15 mouse cellular contexts compared by ENCODE assay signal in genomic region chr10:120189782-120190181, GRCm38 (mm10). TPM values are rescaled to one million over a fixed set of nuclear protein-coding genes. Genes with fewer than 3 reads are reported as not detected.
DNase-seq lines count a peak whose midpoint lies in the region; ATAC-seq lines count a peak whose summit lies in the region.
"Had no signal": no experiment of that assay in that cellular context is flagged by ENCODE, and none has a peak within 500 bp of the region (broad histone marks: within the 10 kb centered on the region; RNA-seq: fewer than 3 reads in every experiment).

No protein-coding gene starts in this region.

- H3K4me3 ChIP-seq in embryonic facial prominence, embryonic 14.5 days (ENCODE audit: low read depth, low read length): no peak overlapping the region
- no peak overlapping the region for H3K4me3 ChIP-seq in embryonic facial prominence, embryonic 10.5 days
- H3K4me3 ChIP-seq in liver, embryonic 12.5 days: no peak overlapping the region
- peak overlapping the region; percentile 87 for H3K4me3 ChIP-seq in megakaryocyte, embryonic 14.5 days (replicated peaks)
- H3K4me3 ChIP-seq: forebrain, embryonic 13.5 days; limb, embryonic 15.5 days; midbrain, embryonic 12.5 days had no signal

- H3K27me3 ChIP-seq in embryonic facial prominence, embryonic 14.5 days (replicated peaks; ENCODE audit: control insufficient read depth, insufficient read depth, low read length): no peaks in the 10 kb centered on the region
- H3K27me3 ChIP-seq in embryonic facial prominence, embryonic 10.5 days (replicated peaks; ENCODE audit: low read depth, poor library complexity, severe bottlenecking): no peaks in the 10 kb centered on the region
- no peaks in the 10 kb centered on the region for H3K27me3 ChIP-seq in liver, embryonic 12.5 days (replicated peaks)
- no peaks in the 10 kb centered on the region for H3K27me3 ChIP-seq in megakaryocyte, embryonic 14.5 days (replicated peaks)
- H3K27me3 ChIP-seq: forebrain, embryonic 13.5 days; limb, embryonic 15.5 days; midbrain, embryonic 12.5 days had no signal

- H3K4me2 ChIP-seq in embryonic facial prominence, embryonic 14.5 days (ENCODE audit: low read depth, low read length): no peak overlapping the region
- 0 out of 2 replicates have a peak overlapping the region, but pooled peaks have one; percentile 1 for H3K4me2 ChIP-seq in liver, embryonic 12.5 days
- H3K4me2 ChIP-seq: forebrain, embryonic 13.5 days; limb, embryonic 15.5 days; midbrain, embryonic 12.5 days had no signal

- H3K9ac ChIP-seq in embryonic facial prominence, embryonic 14.5 days (ENCODE audit: low read depth, low read length): no peak overlapping the region
- no peak overlapping the region for H3K9ac ChIP-seq in liver, embryonic 12.5 days
- H3K9ac ChIP-seq: forebrain, embryonic 13.5 days; limb, embryonic 15.5 days; midbrain, embryonic 12.5 days had no signal

- H3K9me3 ChIP-seq in embryonic facial prominence, embryonic 14.5 days (ENCODE audit: control insufficient read depth, low read length): no peaks in the 10 kb centered on the region
- H3K9me3 ChIP-seq in embryonic facial prominence, embryonic 10.5 days: no peaks in the 10 kb centered on the region
- no peaks in the 10 kb centered on the region for H3K9me3 ChIP-seq in liver, embryonic 12.5 days (replicated peaks)
- H3K9me3 ChIP-seq in megakaryocyte, embryonic 14.5 days: no peaks in the 10 kb centered on the region
- H3K9me3 ChIP-seq: forebrain, embryonic 13.5 days; limb, embryonic 15.5 days; midbrain, embryonic 12.5 days had no signal

- WGBS in embryonic facial prominence, embryonic 14.5 days: 26% methylated on average over 6 of the region's 6 CpGs
- WGBS in embryonic facial prominence, embryonic 10.5 days: 36% methylated on average over 6 of the region's 6 CpGs
- WGBS in liver, embryonic 12.5 days (ENCODE audit: insufficient replicate concordance): 22% methylated on average over 6 of the region's 6 CpGs

- peak; percentile 32 for DNase-seq in embryonic facial prominence, embryonic 14.5 days (ENCODE audit: low spot score)
- no peak for DNase-seq in embryonic facial prominence, embryonic 10.5 days (ENCODE audit: low spot score)
- no peak for DNase-seq in liver
- no peak for DNase-seq in gastrocnemius, adult 18-20 months (ENCODE audit: low spot score)
- no peak for DNase-seq in right cerebral cortex, postnatal 36 days (ENCODE audit: low spot score in 2 of 2)
- DNase-seq: cerebellum, postnatal 14 days; kidney, postnatal 14 days; right cerebral cortex, postnatal 25 days had no signal

- H3K27ac ChIP-seq in embryonic facial prominence, embryonic 14.5 days (replicated peaks; ENCODE audit: low read depth, low read length): no peak overlapping the region
- no peak overlapping the region for H3K27ac ChIP-seq in embryonic facial prominence, embryonic 10.5 days (replicated peaks)
- H3K27ac ChIP-seq in liver, embryonic 12.5 days: no peak overlapping the region
- H3K27ac ChIP-seq: forebrain, embryonic 13.5 days; limb, embryonic 15.5 days; midbrain, embryonic 12.5 days had no signal

- ATAC-seq in embryonic facial prominence, embryonic 14.5 days (ENCODE audit: low read depth): no peak
- no peak for ATAC-seq in liver, embryonic 12.5 days
- peak; percentile 37; the same call in 1 of the 2 replicates for ATAC-seq in common myeloid progenitor, adult 5-6 weeks (replicated peaks; ENCODE audit: low read depth, poor library complexity, severe bottlenecking)
- ATAC-seq: forebrain, embryonic 13.5 days; lung, postnatal 0 days had no signal

- H3K36me3 ChIP-seq in embryonic facial prominence, embryonic 14.5 days (ENCODE audit: control insufficient read depth, insufficient read depth, low read length): no peaks in the 10 kb centered on the region
- no peaks in the 10 kb centered on the region for H3K36me3 ChIP-seq in embryonic facial prominence, embryonic 10.5 days (replicated peaks)
- no peaks in the 10 kb centered on the region for H3K36me3 ChIP-seq in liver, embryonic 12.5 days
- peaks cover 22% of the 10 kb centered on the region for H3K36me3 ChIP-seq in megakaryocyte, embryonic 14.5 days (replicated peaks; ENCODE audit: low read length)
- H3K36me3 ChIP-seq: limb, embryonic 15.5 days; midbrain, embryonic 12.5 days had no signal

- H3K4me1 ChIP-seq in embryonic facial prominence, embryonic 14.5 days (ENCODE audit: control insufficient read depth, insufficient read depth, low read length): no peaks in the 10 kb centered on the region
- H3K4me1 ChIP-seq in embryonic facial prominence, embryonic 10.5 days: peaks cover 5% of the 10 kb centered on the region; the same call in 1 of the 2 replicates
- H3K4me1 ChIP-seq in liver, embryonic 12.5 days: no peaks in the 10 kb centered on the region
- H3K4me1 ChIP-seq in megakaryocyte, embryonic 14.5 days: peaks cover 71% of the 10 kb centered on the region
- H3K4me1 ChIP-seq: forebrain, embryonic 13.5 days; midbrain, embryonic 12.5 days had no signal

RNA-seq across cellular contexts. Expression of gene Tmbim4, which starts 11.6 kb away (rescaled TPM):
- 105 and 122 TPM in 2 replicates for polyA plus RNA-seq in embryonic facial prominence, embryonic 14.5 days (2014; fragmentation: Nextera tagmentation; extraction: Ambion mirVana)
- 82.2 and 82.4 TPM in 2 replicates for polyA plus RNA-seq in embryonic facial prominence, embryonic 10.5 days (2016; fragmentation: Nextera tagmentation; extraction: Ambion mirVana)
- 76.1 and 86.1 TPM in 2 replicates for polyA plus RNA-seq in liver, embryonic 12.5 days (2016; fragmentation: Nextera tagmentation; extraction: Ambion mirVana)
- total RNA-seq in common myeloid progenitor, adult 5-6 weeks (2017): 97.8 and 138 TPM in 2 replicates
- 300 and 458 TPM in 2 replicates for polyA plus RNA-seq in megakaryocyte, embryonic 14.5 days (2012; ENCODE audit: insufficient read depth, low replicate concordance)
- total RNA-seq in gastrocnemius, adult 18-20 months (2021): 10 to 100 TPM; 76.7 to 79.2 TPM

RNA-seq across cellular contexts. Expression of gene Irak3, which starts 12.1 kb away (rescaled TPM):
- polyA plus RNA-seq in embryonic facial prominence, embryonic 14.5 days (2014; fragmentation: Nextera tagmentation; extraction: Ambion mirVana): 4.1 and 4.2 TPM in 2 replicates
- 0.72 and 0.96 TPM in 2 replicates for polyA plus RNA-seq in embryonic facial prominence, embryonic 10.5 days (2016; fragmentation: Nextera tagmentation; extraction: Ambion mirVana)
- 0.63 and 0.82 TPM in 2 replicates for polyA plus RNA-seq in liver, embryonic 12.5 days (2016; fragmentation: Nextera tagmentation; extraction: Ambion mirVana)
- total RNA-seq in common myeloid progenitor, adult 5-6 weeks (2017): 11.9 and 16.8 TPM in 2 replicates
- 4.9 TPM in 1 of 2 replicates, not detected in the other for polyA plus RNA-seq in megakaryocyte, embryonic 14.5 days (2012; ENCODE audit: insufficient read depth, low replicate concordance)
- total RNA-seq in gastrocnemius, adult 18-20 months (2021): 1 to 10 TPM; 1.9 to 2.9 TPM

RNA-seq across cellular contexts. Expression of gene Llph, which starts 37.1 kb away (rescaled TPM):
- polyA plus RNA-seq in embryonic facial prominence, embryonic 14.5 days (2014; fragmentation: Nextera tagmentation; extraction: Ambion mirVana): 43.6 and 44.4 TPM in 2 replicates
- polyA plus RNA-seq in embryonic facial prominence, embryonic 10.5 days (2016; fragmentation: Nextera tagmentation; extraction: Ambion mirVana): 68.1 and 70.4 TPM in 2 replicates
- polyA plus RNA-seq in liver, embryonic 12.5 days (2016; fragmentation: Nextera tagmentation; extraction: Ambion mirVana): 55.2 and 55.5 TPM in 2 replicates
- 97.9 and 108 TPM in 2 replicates for total RNA-seq in common myeloid progenitor, adult 5-6 weeks (2017)
- polyA plus RNA-seq in megakaryocyte, embryonic 14.5 days (2012; ENCODE audit: insufficient read depth, low replicate concordance): 21.5 and 123 TPM in 2 replicates
- total RNA-seq in gastrocnemius, adult 18-20 months (2021): 10 to 100 TPM; 15.9 to 17.3 TPM
